Mouse (Mus musculus) kidney, adult 2 months (tissue): ENCODE measurements around the gene Pde2a. TPM values are rescaled to one million over a fixed set of nuclear protein-coding genes. Genes with fewer than 3 reads are reported as not detected.

ENCODE experiments used
- DNase-seq: peaks from one replicate; pipeline ENCODE4 v3.0.0; 2021
- H3K27ac ChIP-seq: fragments of 200-500 bp; 2 replicates; pipeline ENCODE4 v1.5.1; 2012; ENCODE audit warnings: low read depth, low read length, control low read depth, inconsistent platforms; ENCODE audit not compliant: insufficient read depth
- H3K27me3 ChIP-seq: fragments of 200-500 bp; replicated peaks from 2 replicates; pipeline ENCODE4 v1.6.1; 2012; ENCODE audit warnings: mild to moderate bottlenecking, moderate library complexity, low read length, inconsistent platforms; ENCODE audit not compliant: control insufficient read depth, insufficient read depth
- H3K36me3 ChIP-seq: fragments of 200-500 bp; 2 replicates; pipeline ENCODE4 v1.6.1; 2012; ENCODE audit warnings: mild to moderate bottlenecking, moderate library complexity, low read length, inconsistent platforms; ENCODE audit not compliant: control insufficient read depth, insufficient read depth
- H3K4me1 ChIP-seq: fragments of 200-500 bp; 2 replicates; pipeline ENCODE4 v1.6.1; 2011; ENCODE audit warnings: low read length; ENCODE audit not compliant: control insufficient read depth, insufficient read depth
- H3K4me3 ChIP-seq: fragments of 200-500 bp; 2 replicates; pipeline ENCODE4 v1.5.1; 2011; ENCODE audit warnings: mild to moderate bottlenecking, low read depth, low read length, control low read depth; ENCODE audit not compliant: insufficient read depth
- CTCF ChIP-seq: fragments of 200-500 bp; conservative IDR thresholded peaks from 2 replicates; pipeline ENCODE4 v1.5.1; 2011; ENCODE audit warnings: low read depth, mild to moderate bottlenecking, control low read depth, low read length, moderate library complexity, mixed read lengths; ENCODE audit not compliant: insufficient read depth, insufficient read length
- POLR2A ChIP-seq: fragments of 200-500 bp; IDR thresholded peaks from one replicate; pipeline ENCODE4 v1.6.1; 2011; ENCODE audit warnings: low read depth, low read length, control low read depth
- WGBS: fragments of 180-500 bp; shearing (Covaris S2); methylation state at CpG from one replicate; pipeline ENCODE4 v1.1.7; 2018; 5-methylcytosine and 5-hydroxymethylcytosine counted together
- polyA plus RNA-seq: library from polyadenylated mRNA; depleted of rRNA; stranded (reverse); fragments of >200 nt; gene quantifications from 2 replicates; pipeline ENCODE4 v1.2.3, GENCODE M21; 2012

The Pde2a gene
- polyA plus RNA-seq, 1 experiment = 28.6 TPM

DNA sequence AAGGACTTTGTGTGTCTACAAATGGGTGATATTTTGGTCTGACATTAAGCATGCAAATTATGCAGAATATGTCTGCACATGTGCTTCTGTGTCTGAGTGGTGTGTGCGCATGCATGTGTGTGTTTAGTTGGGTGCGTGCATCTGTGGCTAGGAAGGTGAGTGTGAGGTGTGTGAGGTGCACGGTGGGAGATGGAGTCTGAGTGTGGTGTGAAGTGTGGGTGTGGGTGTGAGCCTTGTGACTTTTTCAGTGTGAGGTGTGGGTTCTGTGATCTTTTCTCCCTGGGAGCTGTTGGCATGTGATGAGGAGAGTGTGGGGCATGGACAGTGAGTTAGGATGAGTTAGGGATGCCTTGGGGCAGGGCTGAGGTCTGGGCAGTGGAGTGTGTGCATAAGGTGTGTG is 31.8 kb downstream of the Pde2a start:
- H3K27ac ChIP-seq = peak overlapping the region; percentile 67
- WGBS = 76% methylated on average over 3 of the region's 3 CpGs
- peak overlapping the region; percentile 36 for H3K4me3 ChIP-seq
- no peaks in the 10 kb centered on the region for H3K36me3 ChIP-seq
- TF ChIP-seq POLR2A = no peak
- TF ChIP-seq CTCF = no peak
- DNase-seq = no peak
- H3K4me1 ChIP-seq = no peaks in the 10 kb centered on the region
- H3K27me3 ChIP-seq = no peaks in the 10 kb centered on the region

DNA sequence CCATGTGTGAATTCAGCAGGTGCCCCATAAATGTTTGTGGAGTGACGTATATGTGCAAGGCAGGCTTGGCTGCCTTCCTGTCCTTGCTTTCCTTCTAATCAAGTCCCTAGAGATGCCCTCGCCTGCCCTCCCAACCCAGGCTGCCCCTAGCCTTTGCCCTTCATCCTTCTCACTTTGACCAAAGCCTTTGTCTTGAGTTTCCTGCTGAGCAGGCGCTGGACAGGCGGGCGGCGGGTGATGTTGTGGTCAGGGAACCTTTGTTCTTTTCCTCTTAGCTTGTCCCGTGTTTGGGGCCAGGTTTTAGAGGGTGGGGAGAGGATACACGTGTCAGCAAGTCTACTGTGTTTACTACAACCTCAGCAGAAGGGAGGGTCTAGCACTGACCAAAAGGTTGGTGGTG is 32.2 kb downstream of the Pde2a start:
- TF ChIP-seq CTCF = no peak
- TF ChIP-seq POLR2A = no peak
- no peaks in the 10 kb centered on the region for H3K27me3 ChIP-seq
- no peaks in the 10 kb centered on the region for H3K4me1 ChIP-seq
- peak; percentile 87 for DNase-seq
- peak overlapping the region; percentile 36; the same call in 1 of the 2 replicates for H3K4me3 ChIP-seq
- no peaks in the 10 kb centered on the region for H3K36me3 ChIP-seq
- peak overlapping the region; percentile 67 for H3K27ac ChIP-seq
- 42% methylated on average over 8 of the region's 8 CpGs for WGBS

DNA sequence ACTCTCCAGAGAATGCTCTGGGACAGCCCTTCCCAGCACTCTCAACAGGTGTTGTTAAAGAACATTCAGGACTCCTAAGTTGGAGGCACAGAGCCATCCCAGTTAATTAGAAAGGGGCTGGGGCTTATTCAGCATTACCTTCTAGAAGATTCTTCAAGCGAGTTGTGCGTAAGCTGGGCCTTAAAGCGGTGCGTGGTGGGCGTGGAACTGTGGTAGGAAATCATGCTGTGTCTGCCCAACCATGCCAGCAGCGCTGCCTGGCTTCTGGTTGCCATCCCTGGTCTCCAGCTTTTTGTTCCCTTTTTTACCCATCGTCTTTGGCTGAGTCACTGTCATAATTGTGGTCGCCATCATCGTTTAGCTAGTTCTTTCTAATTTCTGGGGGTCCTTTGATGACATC is 33.0 kb downstream of the Pde2a start:
- Histone ChIP-seq H3K4me1 (no peaks in the 10 kb centered on the region), H3K27me3 (no peaks in the 10 kb centered on the region), H3K27ac (peak overlapping the region; percentile 24), H3K4me3 (no peak overlapping the region), H3K36me3 (no peaks in the 10 kb centered on the region)
- TF ChIP-seq CTCF = no peak
- TF ChIP-seq POLR2A = no peak
- 70% methylated on average over 9 of the region's 9 CpGs for WGBS
- DNase-seq = no peak

DNA sequence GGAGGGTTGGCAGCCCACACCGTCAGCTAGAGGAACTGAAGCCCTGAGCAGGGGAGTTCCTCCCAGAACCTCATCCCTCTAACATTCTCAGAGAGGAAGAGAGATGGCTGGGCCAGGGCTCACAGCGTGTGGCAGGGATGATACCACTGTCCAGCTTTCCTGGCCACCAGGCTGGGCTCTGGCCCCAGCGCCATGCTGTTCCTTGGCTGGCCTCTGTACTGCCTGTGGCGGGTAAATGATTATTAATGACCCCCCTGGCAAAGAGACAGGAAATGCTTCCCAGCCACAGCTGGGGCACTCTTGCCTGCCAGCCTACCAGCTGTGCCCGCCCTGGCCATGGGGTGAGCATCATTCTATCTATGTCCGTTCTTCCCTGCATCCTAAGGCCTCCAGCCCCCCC is 33.6 kb downstream of the Pde2a start:
- Histone ChIP-seq H3K27ac (no peak overlapping the region), H3K36me3 (no peaks in the 10 kb centered on the region), H3K4me3 (no peak overlapping the region), H3K27me3 (no peaks in the 10 kb centered on the region), H3K4me1 (no peaks in the 10 kb centered on the region)
- TF ChIP-seq POLR2A = no peak
- no peak for TF ChIP-seq CTCF
- 66% methylated on average over 6 of the region's 6 CpGs for WGBS
- DNase-seq = no peak

DNA sequence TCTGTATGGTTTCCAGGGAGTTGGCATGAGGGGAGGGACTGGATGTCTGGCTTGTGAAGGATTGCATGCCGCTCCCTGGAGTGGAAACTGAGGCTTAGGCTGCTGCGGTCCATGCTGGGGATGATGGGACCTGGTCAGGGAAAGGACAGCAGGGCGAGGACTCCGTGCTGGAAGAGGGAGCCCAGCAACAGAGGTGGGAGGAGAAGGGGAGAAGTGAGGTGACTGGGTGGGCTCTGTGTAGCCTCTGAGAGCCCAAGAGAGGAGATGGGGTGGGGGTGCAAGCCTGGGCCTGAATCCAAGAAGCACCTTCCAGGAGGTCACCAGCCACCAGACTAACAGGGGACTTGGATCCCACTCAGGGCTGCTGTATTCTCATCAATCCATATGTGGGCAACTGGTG is 34.8 kb downstream of the Pde2a start:
- peak overlapping the region; percentile 5; the same call in 1 of the 2 replicates for H3K4me3 ChIP-seq
- peak overlapping the region; percentile 18; the same call in 1 of the 2 replicates for H3K27ac ChIP-seq
- no peaks in the 10 kb centered on the region for H3K27me3 ChIP-seq
- no peak for DNase-seq
- 71% methylated on average over 4 of the region's 4 CpGs for WGBS
- TF ChIP-seq CTCF (no peak), POLR2A (no peak)
- H3K36me3 ChIP-seq = no peaks in the 10 kb centered on the region
- H3K4me1 ChIP-seq = no peaks in the 10 kb centered on the region

DNA sequence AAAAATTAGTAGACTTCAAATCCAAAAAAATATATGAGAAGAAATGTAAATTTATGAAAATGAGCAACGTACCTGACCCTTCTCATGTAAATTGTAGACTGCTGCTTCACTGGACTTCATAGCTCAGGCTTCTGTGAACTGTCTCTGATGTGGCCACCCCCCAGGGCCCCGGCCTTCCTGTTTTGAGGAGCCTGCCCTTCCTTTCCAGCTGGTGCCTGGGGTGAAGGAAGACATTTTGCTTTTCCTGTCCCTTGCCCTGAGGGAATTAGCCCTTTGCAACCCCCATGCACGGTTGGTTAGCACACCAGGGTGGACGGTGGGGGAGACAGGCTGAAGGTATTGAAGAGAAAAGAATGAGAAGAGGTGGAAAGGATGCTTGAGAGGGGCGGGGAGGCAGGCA is 35.3 kb downstream of the Pde2a start:
- peak; percentile 61 for DNase-seq
- Histone ChIP-seq H3K27ac (peak overlapping the region; percentile 52), H3K36me3 (no peaks in the 10 kb centered on the region), H3K4me1 (no peaks in the 10 kb centered on the region), H3K27me3 (no peaks in the 10 kb centered on the region), H3K4me3 (no peak overlapping the region)
- WGBS = 35% methylated on average over 5 of the region's 5 CpGs
- TF ChIP-seq POLR2A (no peak), CTCF (no peak)

DNA sequence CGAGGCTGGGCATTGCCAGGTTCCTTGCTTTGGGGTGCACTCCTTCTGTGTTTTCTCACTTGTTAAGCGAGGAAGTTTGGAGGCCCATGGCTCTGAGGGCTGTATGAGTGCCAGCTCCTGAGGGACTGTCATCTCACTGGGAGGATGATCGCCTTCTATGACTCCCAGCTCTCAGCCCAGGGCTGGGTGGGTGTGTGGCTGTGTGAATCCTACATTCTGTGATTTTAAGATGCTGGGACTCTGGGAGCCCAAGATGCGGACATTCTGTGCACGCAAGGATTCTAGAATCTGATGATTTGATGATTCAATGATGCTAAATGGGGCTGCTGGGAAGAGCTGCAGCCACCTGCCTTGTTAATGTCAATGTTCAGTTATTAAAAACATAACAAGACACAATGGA is 35.8 kb downstream of the Pde2a start:
- Histone ChIP-seq H3K27ac (peak overlapping the region; percentile 52), H3K36me3 (no peaks in the 10 kb centered on the region), H3K4me3 (no peak overlapping the region), H3K27me3 (no peaks in the 10 kb centered on the region), H3K4me1 (no peaks in the 10 kb centered on the region; the same call in 1 of the 2 replicates)
- TF ChIP-seq POLR2A = no peak
- no peak for TF ChIP-seq CTCF
- no peak for DNase-seq
- 77% methylated on average over 5 of the region's 5 CpGs for WGBS
